Mouse (Mus musculus): ENCODE measurements around the gene Lag3.

Gene Lag3

DNA sequence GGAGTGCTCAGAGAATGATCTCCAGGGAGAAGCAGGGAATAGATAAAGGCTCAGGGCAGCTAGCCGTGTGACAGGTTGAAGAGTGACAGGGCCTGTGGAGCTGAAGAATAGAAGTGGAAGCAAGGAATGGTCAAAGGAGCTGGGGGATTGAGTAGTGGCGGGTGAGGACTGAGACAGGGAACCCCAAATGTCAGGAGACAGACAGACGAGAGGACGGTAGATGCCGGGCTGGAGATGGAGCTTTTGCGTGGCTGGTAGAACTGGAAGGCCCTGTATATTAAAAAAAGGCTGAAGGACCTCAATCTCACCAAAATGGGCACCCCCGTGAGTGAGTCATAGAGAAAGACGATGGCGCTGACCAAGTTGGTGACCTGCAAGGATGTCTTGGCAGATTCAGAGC lies 51.0 kb downstream of the Lag3 start:
- DNase-seq (ENCODE audit: extremely low read depth, low read depth), result no peak

DNA sequence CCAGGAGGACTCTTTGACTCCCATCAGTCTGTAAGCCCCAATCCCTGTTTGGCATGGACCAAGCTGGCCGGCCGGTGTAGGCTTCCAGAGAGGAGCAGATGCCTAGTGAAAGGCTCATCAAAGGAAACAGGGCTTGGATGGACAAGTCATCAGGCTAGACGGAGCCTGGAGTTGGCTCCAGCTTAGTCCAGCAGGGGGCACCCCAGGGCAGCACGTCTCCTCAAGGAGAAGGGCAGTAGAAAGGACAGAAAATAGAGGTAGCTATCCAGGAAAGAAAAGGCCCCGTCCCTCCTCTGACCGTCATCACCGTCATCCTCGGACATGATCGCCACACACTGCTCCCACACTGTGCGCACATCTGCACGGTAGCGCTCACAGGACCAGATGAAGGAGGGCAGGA lies 51.8 kb downstream of the Lag3 start:
- DNase-seq (ENCODE audit: extremely low read depth, low read depth), result no peak

- DNase-seq (ENCODE audit: extremely low read depth, low read depth), result no peak
Measured at GRCm38 (mm10) chr6:124858561-124859318, 52.8 kb downstream of the Lag3 start.

GRCm38 (mm10) chr6:124857840-124858530 lies 53.5 kb downstream of the Lag3 start:
- DNase-seq (ENCODE audit: extremely low read depth, low read depth), result no peak

DNA sequence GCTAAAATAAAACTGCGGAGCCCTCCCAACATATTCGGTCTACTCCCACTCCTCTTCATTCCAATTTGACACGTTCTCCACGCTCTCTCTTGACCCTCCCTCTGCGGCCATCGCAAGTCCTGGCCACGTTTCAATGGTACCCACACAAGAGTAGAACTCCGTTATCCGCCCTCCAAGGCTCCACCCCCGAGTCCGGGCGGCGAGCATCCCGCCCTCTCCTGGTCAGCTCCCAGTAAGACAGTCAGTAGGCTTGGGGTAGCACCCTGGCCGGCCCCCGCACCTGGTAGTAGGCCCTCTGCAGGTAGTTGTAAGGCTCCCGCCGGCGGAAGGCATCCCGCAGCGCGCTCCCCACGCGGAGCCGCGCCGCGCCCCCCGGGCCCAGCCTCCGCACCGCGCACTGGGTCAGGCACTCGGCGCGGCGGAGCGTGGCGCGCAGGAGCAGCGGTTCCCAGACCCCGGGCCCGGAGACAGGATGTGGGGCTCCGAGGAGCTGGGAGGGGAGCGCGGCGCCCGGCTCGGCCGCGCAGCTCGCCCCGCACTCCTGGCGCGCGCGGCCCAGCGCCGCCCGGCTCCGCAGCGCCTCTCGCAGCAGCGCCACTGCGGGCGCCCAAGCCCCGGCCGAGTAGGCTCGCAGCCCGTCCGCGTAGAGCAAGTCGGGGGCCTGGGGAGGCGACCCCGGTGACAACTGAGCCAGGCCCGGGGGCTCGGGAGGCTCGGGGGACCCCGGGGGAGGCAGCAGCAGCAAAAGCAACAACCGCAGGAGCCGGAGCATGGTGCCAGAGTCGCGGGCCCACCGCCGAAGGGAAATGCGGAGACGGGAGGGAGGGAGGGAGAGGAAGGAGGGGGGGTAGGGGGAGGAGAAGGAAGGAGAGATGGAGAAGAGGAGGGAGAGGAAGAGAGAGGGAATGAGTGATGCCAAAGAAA lies 54.3 kb downstream of the Lag3 start, which contains the start of gene P3h3:
Gene P3h3, minus strand, starts transcription at position 837 of the 924 bp plus-strand sequence.
- peak; percentile 44 for DNase-seq (ENCODE audit: extremely low read depth, low read depth)

- DNase-seq (ENCODE audit: extremely low read depth, low read depth), result no peak
Measured at GRCm38 (mm10) chr6:124856321-124856720, 55.2 kb downstream of the Lag3 start.

DNA sequence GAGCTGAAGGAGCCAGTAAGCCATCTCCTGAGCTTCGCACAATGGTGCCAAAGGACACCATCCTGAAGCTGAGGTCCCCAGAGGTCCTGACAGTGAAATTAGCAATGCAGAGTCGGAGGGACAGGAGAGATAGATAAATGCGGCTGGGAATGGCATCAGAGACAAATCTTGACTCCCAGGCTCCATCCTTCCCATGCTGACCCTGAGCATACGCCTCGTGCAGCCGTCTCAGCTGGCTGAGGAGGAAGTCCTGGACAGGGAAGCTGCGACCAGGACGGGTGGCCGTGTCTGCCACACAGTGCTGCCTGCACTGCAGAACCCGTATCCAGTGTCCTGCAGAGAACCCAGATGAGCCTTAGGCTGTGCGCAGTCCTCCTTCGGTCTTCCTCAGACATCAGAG lies 56.9 kb downstream of the Lag3 start:
- no peak for DNase-seq (ENCODE audit: extremely low read depth, low read depth)
